Mouse (Mus musculus) MEL (cell line): Measurements from ENCODE around the gene Olfr1278. TPM values are rescaled to one million over a fixed set of nuclear protein-coding genes. Genes with fewer than 3 reads are reported as not detected.

Experiments
- DNase-seq: peaks from one replicate; pipeline ENCODE4 v3.0.0; 2011; ENCODE audit warnings: low read depth, low spot score
- H3K27ac ChIP-seq: 2 replicates; pipeline ENCODE4 v1.5.1; 2012; ENCODE audit warnings: low read depth, mild to moderate bottlenecking, control low read depth, low read length, moderate library complexity; ENCODE audit not compliant: control insufficient read depth
- H3K27me3 ChIP-seq, 2 experiments: fragments of 150-350 bp in 1 of 2; sonication (generic) in 1 of 2; 2 replicates each; pipeline ENCODE4 v1.6.1; 2012; ENCODE audit warnings: low read length in 2 of 2, mild to moderate bottlenecking in 2 of 2, improper control_type of control experiment in 1 of 2, moderate library complexity in 1 of 2; ENCODE audit not compliant: insufficient read depth in 2 of 2, control insufficient read depth in 1 of 2
- H3K36me3 ChIP-seq, 2 experiments: 2 replicates each; pipeline ENCODE4 v1.6.1; 2012 to 2014; ENCODE audit warnings: low read length in 2 of 2, improper control_type of control experiment in 1 of 2, inconsistent platforms in 1 of 2, mild to moderate bottlenecking in 1 of 2; ENCODE audit not compliant: insufficient read depth in 2 of 2, control insufficient read depth in 1 of 2
- H3K4me1 ChIP-seq, 2 experiments: fragments of 150-350 bp in 1 of 2; sonication (generic) in 1 of 2; 2 replicates each; pipeline ENCODE4 v1.6.1; 2012; ENCODE audit warnings: low read length in 2 of 2, improper control_type of control experiment in 1 of 2, mild to moderate bottlenecking in 1 of 2; ENCODE audit not compliant: insufficient read depth in 2 of 2, control insufficient read depth in 1 of 2
- H3K4me3 ChIP-seq, 2 experiments: fragments of 150-350 bp in 1 of 2; sonication (generic) in 1 of 2; 2 replicates each; pipeline ENCODE4 v1.5.1; 2012; ENCODE audit warnings: low read depth in 2 of 2, low read length in 2 of 2, mild to moderate bottlenecking in 2 of 2, moderate library complexity in 2 of 2, control low read depth in 1 of 2, improper control_type of control experiment in 1 of 2; ENCODE audit not compliant: control insufficient read depth in 1 of 2, insufficient read depth in 1 of 2
- H3K79me2 ChIP-seq: 2 replicates; pipeline ENCODE4 v1.6.1; 2012; ENCODE audit warnings: mild to moderate bottlenecking, low read length, moderate library complexity; ENCODE audit not compliant: control insufficient read depth, poor library complexity, insufficient read depth
- H3K9ac ChIP-seq: 2 replicates; pipeline ENCODE4 v1.6.1; 2012; ENCODE audit warnings: low read depth, mild to moderate bottlenecking, control low read depth, low read length, moderate library complexity; ENCODE audit not compliant: control insufficient read depth, poor library complexity, severe bottlenecking
- H3K9me3 ChIP-seq: fragments of 150-350 bp; sonication (generic); replicated peaks from 2 replicates; pipeline ENCODE4 v1.6.1; 2012; ENCODE audit warnings: mild to moderate bottlenecking, low read length, improper control_type of control experiment, moderate library complexity; ENCODE audit not compliant: insufficient read depth
- BHLHE40 ChIP-seq: IDR thresholded peaks from 2 replicates; pipeline ENCODE4 v1.6.1; 2012; ENCODE audit warnings: low read depth, mild to moderate bottlenecking, inconsistent platforms, low read length, improper control_type of control experiment, borderline replicate concordance
- CHD1 ChIP-seq: IDR thresholded peaks from 2 replicates; pipeline ENCODE4 v1.6.1; 2012; ENCODE audit warnings: low read depth, mild to moderate bottlenecking, inconsistent platforms, low read length, improper control_type of control experiment
- CTCF ChIP-seq, 3 experiments: IDR thresholded peaks in 2 of 3; conservative IDR thresholded peaks in 1 of 3; 2 replicates each; pipeline ENCODE4 v1.5.1; 2011 to 2012; ENCODE audit warnings: low read length in 3 of 3, low read depth in 2 of 3, mild to moderate bottlenecking in 2 of 3, improper control_type of control experiment in 1 of 3, inconsistent platforms in 1 of 3, mixed read lengths in 1 of 3, moderate library complexity in 1 of 3; ENCODE audit not compliant: control insufficient read depth in 1 of 3, insufficient read depth in 1 of 3, poor library complexity in 1 of 3, severe bottlenecking in 1 of 3
- ELF1 ChIP-seq: IDR thresholded peaks from 2 replicates; pipeline ENCODE4 v1.6.1; 2014; ENCODE audit warnings: low read depth, mild to moderate bottlenecking, inconsistent platforms, low read length, improper control_type of control experiment, moderate library complexity
- EP300 ChIP-seq, 2 experiments: IDR thresholded peaks; 2 replicates each; pipeline ENCODE4 v1.6.1; 2011; ENCODE audit warnings: improper control_type of control experiment in 2 of 2, low read length in 2 of 2, low read depth in 1 of 2, mild to moderate bottlenecking in 1 of 2
- ETS1 ChIP-seq: IDR thresholded peaks from 2 replicates; pipeline ENCODE4 v1.6.1; 2012; ENCODE audit warnings: low read depth, mild to moderate bottlenecking, inconsistent platforms, low read length, improper control_type of control experiment, moderate library complexity
- GATA1 ChIP-seq: IDR thresholded peaks from 2 replicates; pipeline ENCODE4 v1.6.1; 2011; ENCODE audit warnings: low read depth, low read length, improper control_type of control experiment
- HCFC1 ChIP-seq: IDR thresholded peaks from 2 replicates; pipeline ENCODE4 v1.6.1; 2012; ENCODE audit warnings: low read depth, mild to moderate bottlenecking, inconsistent platforms, low read length, improper control_type of control experiment, moderate library complexity
- KAT2A ChIP-seq: conservative IDR thresholded peaks from 2 replicates; pipeline ENCODE4 v1.6.1; 2012; ENCODE audit warnings: low read depth, low read length, improper control_type of control experiment, inconsistent platforms
- MXI1 ChIP-seq: IDR thresholded peaks from 2 replicates; pipeline ENCODE4 v1.6.1; 2011; ENCODE audit warnings: mild to moderate bottlenecking, low read depth, low read length, improper control_type of control experiment
- NELFE ChIP-seq: IDR thresholded peaks from 2 replicates; pipeline ENCODE4 v1.6.1; 2011; ENCODE audit warnings: low read depth, low read length, improper control_type of control experiment
- NRF1 ChIP-seq: IDR thresholded peaks from 2 replicates; pipeline ENCODE4 v1.6.1; 2014; ENCODE audit warnings: low read depth, mild to moderate bottlenecking, inconsistent platforms, low read length, improper control_type of control experiment, moderate library complexity; ENCODE audit not compliant: poor library complexity, insufficient read depth, severe bottlenecking
- POLR2A ChIP-seq, 2 experiments: IDR thresholded peaks; 2 replicates each; pipeline ENCODE4 v1.6.1; 2011 to 2012; ENCODE audit warnings: low read length in 2 of 2, mild to moderate bottlenecking in 2 of 2, control low read depth in 1 of 2, improper control_type of control experiment in 1 of 2, low read depth in 1 of 2, moderate library complexity in 1 of 2; ENCODE audit not compliant: control insufficient read depth in 1 of 2, insufficient read depth in 1 of 2, poor library complexity in 1 of 2
- POLR2AphosphoS2 ChIP-seq: IDR thresholded peaks from 2 replicates; pipeline ENCODE4 v1.6.1; 2011; ENCODE audit warnings: low read length, improper control_type of control experiment
- POLR2AphosphoS5 ChIP-seq: IDR thresholded peaks from 2 replicates; pipeline ENCODE4 v1.6.1; 2012; ENCODE audit warnings: low read depth, borderline replicate concordance, mild to moderate bottlenecking, inconsistent platforms, low read length, moderate library complexity, mixed read lengths
- RAD21 ChIP-seq: IDR thresholded peaks from 2 replicates; pipeline ENCODE4 v1.6.1; 2011; ENCODE audit warnings: mild to moderate bottlenecking, low read depth, low read length, improper control_type of control experiment
- SIN3A ChIP-seq: IDR thresholded peaks from 2 replicates; pipeline ENCODE4 v1.6.1; 2012; ENCODE audit warnings: low read length, improper control_type of control experiment, inconsistent platforms
- SMC3 ChIP-seq: IDR thresholded peaks from 2 replicates; pipeline ENCODE4 v1.6.1; 2011; ENCODE audit warnings: low read depth, low read length, improper control_type of control experiment
- TAL1 ChIP-seq: IDR thresholded peaks from 2 replicates; pipeline ENCODE4 v1.6.1; 2012; ENCODE audit warnings: mild to moderate bottlenecking, inconsistent platforms, low read length, moderate library complexity, mixed read lengths
- TCF12 ChIP-seq: IDR thresholded peaks from 2 replicates; pipeline ENCODE4 v1.6.1; 2014; ENCODE audit warnings: low read depth, mild to moderate bottlenecking, inconsistent platforms, low read length, improper control_type of control experiment, moderate library complexity
- UBTF ChIP-seq: IDR thresholded peaks from 2 replicates; pipeline ENCODE4 v1.6.1; 2012; ENCODE audit warnings: low read depth, mild to moderate bottlenecking, inconsistent platforms, low read length, improper control_type of control experiment, moderate library complexity, borderline replicate concordance; ENCODE audit not compliant: insufficient read depth
- USF2 ChIP-seq, 2 experiments: IDR thresholded peaks; 2 replicates each; pipeline ENCODE4 v1.6.1; 2011 to 2012; ENCODE audit warnings: improper control_type of control experiment in 2 of 2, low read length in 2 of 2, borderline replicate concordance in 1 of 2, inconsistent platforms in 1 of 2, low read depth in 1 of 2, mild to moderate bottlenecking in 1 of 2; ENCODE audit not compliant: insufficient read depth in 1 of 2
- ZC3H11A ChIP-seq: IDR thresholded peaks from 2 replicates; pipeline ENCODE4 v1.6.1; 2012; ENCODE audit warnings: low read depth, mild to moderate bottlenecking, inconsistent platforms, low read length, improper control_type of control experiment
- ZMIZ1 ChIP-seq: IDR thresholded peaks from 2 replicates; pipeline ENCODE4 v1.6.1; 2012; ENCODE audit warnings: low read depth, mild to moderate bottlenecking, inconsistent platforms, low read length, improper control_type of control experiment, moderate library complexity
- ZNF384 ChIP-seq: IDR thresholded peaks from 2 replicates; pipeline ENCODE4 v1.6.1; 2012; ENCODE audit warnings: low read depth, mild to moderate bottlenecking, inconsistent platforms, low read length, improper control_type of control experiment
- polyA plus RNA-seq, 2 experiments: library from polyadenylated mRNA; stranded (reverse) in 1 of 2; unstranded in 1 of 2; fragments of >175 nt in 1 of 2; fragments of >200 nt in 1 of 2; gene quantifications; 2 replicates each; pipeline versions ENCODE4 v1.2.1 to v1.2.4; 2012; ENCODE audit warnings: low replicate concordance in 2 of 2, low read depth in 1 of 2; ENCODE audit not compliant: insufficient read length in 2 of 2, insufficient read depth in 1 of 2, missing spikeins in 1 of 2
- total RNA-seq: library from RNA; depleted of rRNA; stranded (reverse); fragments of 300-350 nt; gene quantifications from 2 replicates; pipeline ENCODE4 v1.2.3, GENCODE M21; 2012

Gene Olfr1278
- total and polyA plus RNA-seq, 3 experiments, result not detected

DNA sequence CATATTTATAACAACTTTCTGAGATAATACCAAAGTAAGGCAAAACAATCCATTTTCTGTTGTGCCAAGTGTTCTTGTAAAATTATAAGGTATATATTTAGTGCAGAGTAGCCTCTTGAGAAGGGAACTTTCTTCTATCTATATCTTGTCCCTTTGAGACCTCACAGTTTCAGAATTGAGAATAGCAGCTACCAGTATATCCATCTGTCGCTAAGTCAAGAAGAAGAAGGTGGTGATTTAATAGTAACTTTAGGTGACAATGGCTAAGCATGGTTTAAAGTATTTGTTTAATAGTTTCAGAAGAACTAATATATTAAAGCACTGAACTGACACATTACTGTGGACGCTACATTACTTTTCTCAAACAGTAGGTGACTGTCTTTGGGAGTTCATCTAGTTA lies 15.9 kb upstream of the Olfr1278 start, which contains the start of gene Olfr1277:
Gene Olfr1277 (minus strand): TSS at position 101 of the 400 bp plus-strand sequence.
- TF ChIP-seq TAL1 (no peak), KAT2A (no peak), CHD1 (no peak), ZNF384 (no peak), MXI1 (no peak), BHLHE40 (no peak), ZMIZ1 (no peak), USF2 (IDR thresholded peaks at IDR 0.05; ENCODE audit: borderline replicate concordance in 1 of 2, insufficient read depth in 1 of 2, low read depth in 1 of 2, low read length in 2 of 2) (no peak), RAD21 (no peak), POLR2A (IDR thresholded peaks at IDR 0.05; ENCODE audit: control insufficient read depth in 1 of 2, insufficient read depth in 1 of 2, low read depth in 1 of 2, low read length in 2 of 2, poor library complexity in 1 of 2) (no peak), POLR2AphosphoS2 (no peak), SIN3A (no peak)
- Histone ChIP-seq H3K79me2 (no peaks in the 10 kb centered on the region), H3K36me3 (no peaks in the 10 kb centered on the region), H3K9me3 (no peaks in the 10 kb centered on the region), H3K9ac (no peak within 1 kb of the TSS), H3K4me1 (no peaks in the 10 kb centered on the region), H3K4me3 (no peak within 1 kb of the TSS), H3K27ac (no peak within 1 kb of the TSS), H3K27me3 (no peaks in the 10 kb centered on the region)
- DNase-seq, result no peak

DNA sequence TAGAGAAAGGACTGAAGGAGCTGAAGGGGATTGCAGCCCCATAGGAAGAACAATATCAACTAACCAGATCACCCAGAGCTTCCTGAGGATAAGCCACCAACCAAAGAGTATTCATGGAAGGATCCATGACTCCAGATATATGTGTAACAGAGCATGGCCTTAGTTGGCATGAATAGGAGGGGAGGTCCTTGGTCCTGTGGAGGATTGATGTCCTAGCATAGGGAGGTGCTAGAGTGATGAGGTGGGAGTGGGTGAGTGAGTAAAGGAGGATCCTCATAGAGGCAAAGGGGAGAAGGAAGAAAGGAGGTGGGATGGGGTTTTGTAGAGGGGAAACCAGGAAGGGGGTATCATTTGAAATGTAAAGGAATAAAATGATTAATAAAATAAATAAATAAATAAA lies 8.6 kb downstream of the Olfr1278 start:
- no peak for DNase-seq
- no peak overlapping the region for H3K27ac ChIP-seq
- H3K4me3 ChIP-seq, result no peak overlapping the region
- H3K9ac ChIP-seq, result no peak overlapping the region
- H3K9me3 ChIP-seq, result no peaks in the 10 kb centered on the region
- no peaks in the 10 kb centered on the region for H3K79me2 ChIP-seq
- no peaks in the 10 kb centered on the region for H3K4me1 ChIP-seq
- H3K36me3 ChIP-seq, result no peaks in the 10 kb centered on the region
- H3K27me3 ChIP-seq, result no peaks in the 10 kb centered on the region
- no peak for TF ChIP-seq POLR2AphosphoS5
- TF ChIP-seq SMC3, result no peak
- no peak for TF ChIP-seq EP300 (IDR thresholded peaks at IDR 0.05; ENCODE audit: low read depth in 1 of 2, low read length in 2 of 2)
- TF ChIP-seq ZC3H11A, result no peak
- no peak for TF ChIP-seq ETS1
- no peak for TF ChIP-seq TCF12
- no peak for TF ChIP-seq ZMIZ1
- no peak for TF ChIP-seq NELFE
- no peak for TF ChIP-seq POLR2AphosphoS2
- no peak for TF ChIP-seq HCFC1
- TF ChIP-seq NRF1, result no peak
- TF ChIP-seq CTCF (IDR thresholded peaks at IDR 0.05 in 2 of 3, conservative IDR thresholded peaks at IDR 0.05 in 1 of 3; ENCODE audit: control insufficient read depth in 1 of 3, insufficient read depth in 1 of 3, low read depth in 2 of 3, low read length in 3 of 3, poor library complexity in 1 of 3, severe bottlenecking in 1 of 3), result no peak
- TF ChIP-seq UBTF, result no peak
- no peak for TF ChIP-seq SIN3A
- no peak for TF ChIP-seq ELF1
- TF ChIP-seq POLR2A (IDR thresholded peaks at IDR 0.05; ENCODE audit: control insufficient read depth in 1 of 2, insufficient read depth in 1 of 2, low read depth in 1 of 2, low read length in 2 of 2, poor library complexity in 1 of 2), result no peak
- no peak for TF ChIP-seq GATA1
